Mouse (Mus musculus) CH12.LX (cell line): ENCODE data around the gene Gngt2.

ENCODE experiments used
- CHD2 ChIP-seq: IDR thresholded peaks from 2 replicates; pipeline ENCODE4 v1.6.1; 2011; ENCODE audit warnings: low read length, improper control_type of control experiment
- CTCF ChIP-seq, 2 experiments: IDR thresholded peaks in 1 of 2; conservative IDR thresholded peaks in 1 of 2; 2 replicates each; pipeline ENCODE4 v1.5.1; 2011 to 2012; ENCODE audit warnings: low read depth in 2 of 2, low read length in 2 of 2, improper control_type of control experiment in 1 of 2, inconsistent platforms in 1 of 2, mild to moderate bottlenecking in 1 of 2, moderate library complexity in 1 of 2
- MAFK ChIP-seq: IDR thresholded peaks from 2 replicates; pipeline ENCODE4 v1.6.1; 2011; ENCODE audit warnings: low read length, improper control_type of control experiment; ENCODE audit not compliant: insufficient replicate concordance
- TCF12 ChIP-seq: IDR thresholded peaks from 2 replicates; pipeline ENCODE4 v1.6.1; 2014; ENCODE audit warnings: low read depth, mild to moderate bottlenecking, inconsistent platforms, low read length, improper control_type of control experiment

DNA sequence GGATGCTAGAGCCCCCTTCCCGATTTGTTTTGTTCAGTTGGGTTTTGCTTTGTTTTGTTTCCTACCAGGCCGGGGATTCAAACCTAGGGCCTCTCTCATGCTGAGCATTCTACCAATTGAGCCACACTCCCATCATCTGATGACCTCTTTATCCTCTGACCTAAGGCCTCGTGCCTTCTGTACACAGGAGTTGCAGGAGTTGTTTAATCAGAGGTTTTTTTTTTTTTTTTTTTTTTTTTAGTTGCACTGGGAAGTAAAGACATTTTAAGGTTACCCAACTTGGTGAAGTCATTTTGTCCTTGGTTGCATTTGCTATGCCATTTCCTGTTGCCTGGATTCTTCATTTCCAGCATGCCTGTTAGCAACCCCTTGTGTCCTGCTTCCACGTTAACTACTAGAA is 32.4 kb downstream of the Gngt2 start:
- TF ChIP-seq CHD2 (no peak), TCF12 (no peak), MAFK (no peak), CTCF (conservative IDR thresholded peaks at IDR 0.05 in 1 of 2, IDR thresholded peaks at IDR 0.05 in 1 of 2; ENCODE audit: low read depth in 2 of 2, low read length in 2 of 2) (no peak)
